ENCODE assay signal across 21 mouse cellular contexts in the genomic region with DNA sequence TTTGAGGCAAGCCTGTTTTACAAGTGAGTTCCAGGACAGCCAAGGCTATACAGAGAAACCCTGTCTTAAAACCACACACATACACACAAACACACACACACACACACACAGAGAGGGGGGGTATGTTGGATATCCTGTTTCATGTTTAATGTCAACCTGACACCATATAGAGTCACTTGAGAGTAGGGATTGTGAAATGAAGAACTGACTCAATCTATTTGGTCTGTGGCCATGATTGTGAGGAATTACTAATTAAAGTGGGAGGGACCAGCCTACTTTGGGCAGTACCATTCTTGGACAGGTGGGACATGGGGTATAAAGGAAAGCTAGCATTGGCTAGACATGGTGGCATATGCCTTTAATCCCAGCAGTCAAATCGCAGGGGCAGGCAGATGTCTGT. TPM values are rescaled to one million over a fixed set of nuclear protein-coding genes. Genes with fewer than 3 reads are reported as not detected.
DNase-seq lines count a peak whose midpoint lies in the region; ATAC-seq and TF ChIP-seq lines count a peak whose summit lies in the region.
"Had no signal": no experiment of that assay in that cellular context is flagged by ENCODE, and none has a peak within 500 bp of the region (broad histone marks: within the 10 kb centered on the region; RNA-seq: fewer than 3 reads in every experiment).

No protein-coding gene starts in this region.

- no peak for TF ChIP-seq POLR2A in olfactory bulb, adult 2 months (IDR thresholded peaks at IDR 0.05; ENCODE audit: insufficient read depth, low read depth, low read length)

- H3K36me3 ChIP-seq in heart, embryonic 13.5 days = no peaks in the 10 kb centered on the region
- H3K36me3 ChIP-seq in liver, embryonic 15.5 days (replicated peaks) = no peaks in the 10 kb centered on the region
- no peaks in the 10 kb centered on the region for H3K36me3 ChIP-seq in liver, postnatal 0 days (replicated peaks; ENCODE audit: insufficient read depth, low read length)
- H3K36me3 ChIP-seq: embryonic facial prominence, embryonic 12.5 days; forebrain, embryonic 12.5 days; G1E had no signal

- DNase-seq in heart, postnatal 14 days = no peak
- DNase-seq in liver, postnatal 0 days = no peak
- no peak for DNase-seq in layer of hippocampus, postnatal 10 days (ENCODE audit: low spot score in 2 of 2)
- DNase-seq in gastrocnemius, postnatal 4 days (ENCODE audit: low spot score in 2 of 2) = no peak
- DNase-seq: adrenal gland, postnatal 14 days; cerebellum, adult 11-12 months; cerebellum, adult 9-10 months; cerebellum, postnatal 25 days; gastrocnemius, postnatal 14 days; heart, adult 11 months had no signal

- no peaks in the 10 kb centered on the region for H3K27me3 ChIP-seq in heart, embryonic 13.5 days (replicated peaks)
- no peaks in the 10 kb centered on the region for H3K27me3 ChIP-seq in liver, embryonic 15.5 days
- no peaks in the 10 kb centered on the region for H3K27me3 ChIP-seq in liver, postnatal 0 days (ENCODE audit: insufficient read depth, low read length)
- H3K27me3 ChIP-seq: embryonic facial prominence, embryonic 12.5 days; forebrain, embryonic 12.5 days had no signal

- no peak overlapping the region for H3K9ac ChIP-seq in heart, embryonic 13.5 days
- no peak overlapping the region for H3K9ac ChIP-seq in liver, embryonic 15.5 days
- H3K9ac ChIP-seq in liver, postnatal 0 days (replicated peaks) = no peak overlapping the region
- H3K9ac ChIP-seq: embryonic facial prominence, embryonic 12.5 days; forebrain, embryonic 12.5 days had no signal

- TF ChIP-seq CTCF in liver, postnatal 0 days (IDR thresholded peaks at IDR 0.05; ENCODE audit: low read depth) = no peak
- no peak for TF ChIP-seq CTCF in olfactory bulb, adult 2 months (IDR thresholded peaks at IDR 0.05; ENCODE audit: insufficient read depth, low read depth, low read length)

- H3K4me3 ChIP-seq in heart, embryonic 13.5 days = no peak overlapping the region
- no peak overlapping the region for H3K4me3 ChIP-seq in liver, embryonic 15.5 days (replicated peaks)
- no peak overlapping the region for H3K4me3 ChIP-seq in liver, postnatal 0 days (ENCODE audit: low read depth, low read length)
- no peak overlapping the region for H3K4me3 ChIP-seq in olfactory bulb, adult 2 months (ENCODE audit: insufficient read depth, low read depth, low read length)
- H3K4me3 ChIP-seq: embryonic facial prominence, embryonic 12.5 days; forebrain, embryonic 12.5 days had no signal

- no peak for TF ChIP-seq EP300 in liver, postnatal 0 days (IDR thresholded peaks at IDR 0.05; ENCODE audit: low read depth)

- 92% methylated on average over 1 of the region's 1 CpGs for WGBS in heart, embryonic 13.5 days
- 54% methylated on average over 1 of the region's 1 CpGs for WGBS in liver, embryonic 15.5 days (ENCODE audit: insufficient replicate concordance)
- 96% methylated on average over 1 of the region's 1 CpGs for WGBS in liver, postnatal 0 days (ENCODE audit: insufficient replicate concordance)
- WGBS in olfactory bulb, adult 2 months = 93% methylated on average over 1 of the region's 1 CpGs

- intact Hi-C loops in heart, postnatal 14 days (cut with DNase I) = no loop called here

- peaks cover 10% of the 10 kb centered on the region; the same call in 1 of the 2 replicates for H3K4me1 ChIP-seq in heart, embryonic 13.5 days
- peaks cover 38% of the 10 kb centered on the region for H3K4me1 ChIP-seq in liver, embryonic 15.5 days (replicated peaks)
- peaks cover 7% of the 10 kb centered on the region for H3K4me1 ChIP-seq in liver, postnatal 0 days (ENCODE audit: insufficient read depth)
- peaks cover 6% of the 10 kb centered on the region for H3K4me1 ChIP-seq in olfactory bulb, adult 2 months (ENCODE audit: control insufficient read depth, insufficient read depth, low read length)
- H3K4me1 ChIP-seq: embryonic facial prominence, embryonic 12.5 days; forebrain, embryonic 12.5 days had no signal

- H3K9me3 ChIP-seq in heart, embryonic 13.5 days = no peaks in the 10 kb centered on the region
- H3K9me3 ChIP-seq in liver, embryonic 15.5 days (replicated peaks) = no peaks in the 10 kb centered on the region
- H3K9me3 ChIP-seq in liver, postnatal 0 days (ENCODE audit: low read length) = no peaks in the 10 kb centered on the region
- H3K9me3 ChIP-seq: embryonic facial prominence, embryonic 12.5 days; forebrain, embryonic 12.5 days; G1E had no signal

- peak overlapping the region; percentile 83; the same call in 1 of the 2 replicates for H3K27ac ChIP-seq in heart, embryonic 13.5 days (replicated peaks)
- peak overlapping the region; percentile 94 for H3K27ac ChIP-seq in liver, embryonic 15.5 days (replicated peaks)
- no peak overlapping the region for H3K27ac ChIP-seq in liver, postnatal 0 days (ENCODE audit: low read depth)
- peak overlapping the region; percentile 51 for H3K27ac ChIP-seq in olfactory bulb, adult 2 months (ENCODE audit: insufficient read depth, low read depth, low read length)
- H3K27ac ChIP-seq: embryonic facial prominence, embryonic 12.5 days; forebrain, embryonic 12.5 days had no signal

- no peak overlapping the region for H3K4me2 ChIP-seq in heart, embryonic 13.5 days
- H3K4me2 ChIP-seq in liver, embryonic 15.5 days = no peak overlapping the region
- no peak overlapping the region for H3K4me2 ChIP-seq in liver, postnatal 0 days (ENCODE audit: low read depth, low read length)
- H3K4me2 ChIP-seq: embryonic facial prominence, embryonic 12.5 days; forebrain, embryonic 12.5 days had no signal

- no peak for ATAC-seq in heart, embryonic 13.5 days (ENCODE audit: extremely low read depth, insufficient number of reproducible peaks, low FRiP score, low TSS enrichment)
- no peak for ATAC-seq in liver, embryonic 15.5 days (ENCODE audit: insufficient read depth)
- no peak for ATAC-seq in liver, postnatal 0 days
- peak; percentile 81 for ATAC-seq in granulocyte monocyte progenitor cell, adult 5-6 weeks (replicated peaks; ENCODE audit: poor library complexity, severe bottlenecking)
- ATAC-seq: CD4-positive, CD25-positive, alpha-beta regulatory T cell, adult 4 months; forebrain, embryonic 16.5 days; hindbrain, embryonic 16.5 days; inflammation-experienced regulatory T-cells, adult 6 months had no signal

RNA-seq across cellular contexts. Expression of gene Hprt, which starts 15.3 kb away (rescaled TPM):
- polyA plus RNA-seq in heart, embryonic 13.5 days (2015; fragmentation: Nextera tagmentation; extraction: Ambion mirVana) = 191 and 224 TPM in 2 replicates
- 10 to 100 TPM; 56.9 to 74.6 TPM for total RNA-seq in heart, postnatal 14 days (2021)
- 166 and 181 TPM in 2 replicates for polyA plus RNA-seq in liver, embryonic 15.5 days (2015; fragmentation: Nextera tagmentation; extraction: Ambion mirVana)
- 198 and 204 TPM in 2 replicates for polyA plus RNA-seq in liver, postnatal 0 days (2015; fragmentation: Nextera tagmentation; extraction: Ambion mirVana)
- total RNA-seq in granulocyte monocyte progenitor cell, adult 5-6 weeks (2014; fragmentation: Nextera tagmentation) = 260 and 308 TPM in 2 replicates
- total RNA-seq in granulocyte monocyte progenitor cell, adult 5-6 weeks (2017) = 398 and 447 TPM in 2 replicates
- not detected in 2 replicates for polyA plus RNA-seq in olfactory bulb, adult 2 months (2012; ENCODE audit: insufficient read depth, insufficient read length, low replicate concordance, missing spikeins)
- 100 to 1,000 TPM; 118 to 122 TPM for total RNA-seq in layer of hippocampus, postnatal 10 days (2021)
- 10 to 100 TPM; 50.9 to 69.7 TPM for total RNA-seq in gastrocnemius, postnatal 4 days (2021)
